Mouse (Mus musculus): ENCODE measurements around the gene G0s2. TPM values are rescaled to one million over a fixed set of nuclear protein-coding genes. Genes with fewer than 3 reads are reported as not detected.
A peak's percentile ranks its signal among the peaks of the same experiment; 100 is the strongest.

The G0s2 gene
- total RNA-seq, 2 experiments from 2014 or later, result 6.0 to 7.3 TPM

GRCm38 (mm10) chr1:193242863-193243262 is 30.2 kb downstream of the G0s2 start:
- no peak for TF ChIP-seq CTCF (IDR thresholded peaks at IDR 0.05)
- no peak for DNase-seq (ENCODE audit: extremely low spot score in 1 of 2, low spot score in 2 of 2)
- Histone ChIP-seq H3K4me3 (no peak overlapping the region), H3K27ac (0 out of 2 replicates have a peak overlapping the region, but pooled peaks have one; percentile 11)
- intact Hi-C loops (cut with DNase I), result no loop called here

GRCm38 (mm10) chr1:193242238-193242637 is 30.8 kb downstream of the G0s2 start:
- DNase-seq (ENCODE audit: extremely low spot score in 1 of 2, low spot score in 2 of 2), result peak; percentile 70 to 82
- H3K27ac ChIP-seq, result no peak overlapping the region
- intact Hi-C loops (cut with DNase I), result no loop called here
- H3K4me3 ChIP-seq, result no peak overlapping the region
- TF ChIP-seq CTCF (IDR thresholded peaks at IDR 0.05), result no peak; the same call in 1 of the 2 replicates

GRCm38 (mm10) chr1:193241436-193241835 is 31.6 kb downstream of the G0s2 start:
- Histone ChIP-seq H3K27ac (no peak overlapping the region), H3K4me3 (no peak overlapping the region)
- intact Hi-C loops (cut with DNase I), result no loop called here
- TF ChIP-seq CTCF (IDR thresholded peaks at IDR 0.05), result no peak
- DNase-seq (ENCODE audit: extremely low spot score in 1 of 2, low spot score in 2 of 2), result no peak

DNA sequence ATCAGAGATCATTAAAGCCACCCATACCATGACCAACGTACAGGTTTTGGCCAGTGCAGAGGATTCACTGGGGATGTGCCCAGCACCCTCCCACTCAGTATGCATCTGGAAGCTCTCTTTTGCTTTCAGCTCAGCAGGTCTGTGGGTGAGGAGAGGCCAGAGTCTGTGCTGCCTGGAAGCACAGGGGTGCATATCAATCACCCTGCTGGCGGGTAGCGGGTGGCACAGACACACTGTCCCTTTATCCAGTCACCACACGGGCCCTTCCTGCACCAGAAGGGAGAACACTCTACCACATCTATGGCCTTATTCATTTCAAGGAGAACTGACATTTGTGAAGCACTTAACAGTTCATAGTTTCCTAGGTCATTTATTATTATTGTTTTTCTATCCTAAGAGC is 34.6 kb downstream of the G0s2 start:
- H3K4me3 ChIP-seq, result no peak overlapping the region
- peak in 1 of 2 experiments; percentile 29 for DNase-seq (ENCODE audit: extremely low spot score in 1 of 2, low spot score in 2 of 2)
- H3K27ac ChIP-seq, result no peak overlapping the region; the same call in 1 of the 2 replicates
- TF ChIP-seq CTCF (IDR thresholded peaks at IDR 0.05), result peak; percentile 5
- intact Hi-C loops (cut with DNase I), result no loop called here

DNA sequence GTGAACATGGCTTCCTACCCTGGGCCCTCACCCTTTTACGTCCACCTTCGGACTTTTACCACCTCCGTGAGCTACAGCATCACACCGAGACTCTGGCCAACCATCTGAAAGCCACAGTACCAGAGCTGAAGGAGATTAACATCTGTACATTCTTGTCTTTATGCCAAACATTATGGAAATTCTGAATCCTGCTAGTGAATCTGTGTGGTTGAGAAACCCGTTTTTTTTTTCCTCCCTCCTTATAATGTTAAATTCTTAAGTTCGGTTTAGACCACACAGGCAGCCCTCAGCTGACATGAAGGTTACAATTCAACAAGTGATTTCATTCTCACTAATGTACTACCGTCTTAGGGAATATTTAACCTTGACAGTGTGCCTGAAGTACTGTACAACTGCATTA is 38.1 kb downstream of the G0s2 start:
- intact Hi-C loops (cut with DNase I), result no loop called here
- TF ChIP-seq CTCF (IDR thresholded peaks at IDR 0.05), result no peak
- Histone ChIP-seq H3K27ac (no peak overlapping the region), H3K4me3 (no peak overlapping the region)
- no peak for DNase-seq (ENCODE audit: extremely low spot score in 1 of 2, low spot score in 2 of 2)

GRCm38 (mm10) chr1:193234130-193234645 is 38.8 kb downstream of the G0s2 start:
- no peak overlapping the region for H3K27ac ChIP-seq
- no peak for TF ChIP-seq CTCF (IDR thresholded peaks at IDR 0.05)
- intact Hi-C loops (cut with DNase I), result no loop called here
- DNase-seq (ENCODE audit: extremely low spot score in 1 of 2, low spot score in 2 of 2), result no peak
- H3K4me3 ChIP-seq, result no peak overlapping the region

- Histone ChIP-seq H3K4me3 (no peak overlapping the region), H3K27ac (no peak overlapping the region)
- no peak for DNase-seq (ENCODE audit: extremely low spot score in 1 of 2, low spot score in 2 of 2)
- intact Hi-C loops (cut with DNase I), result no loop called here
- no peak for TF ChIP-seq CTCF (IDR thresholded peaks at IDR 0.05)
Measured at GRCm38 (mm10) chr1:193232732-193233131, 40.3 kb downstream of the G0s2 start.

DNA sequence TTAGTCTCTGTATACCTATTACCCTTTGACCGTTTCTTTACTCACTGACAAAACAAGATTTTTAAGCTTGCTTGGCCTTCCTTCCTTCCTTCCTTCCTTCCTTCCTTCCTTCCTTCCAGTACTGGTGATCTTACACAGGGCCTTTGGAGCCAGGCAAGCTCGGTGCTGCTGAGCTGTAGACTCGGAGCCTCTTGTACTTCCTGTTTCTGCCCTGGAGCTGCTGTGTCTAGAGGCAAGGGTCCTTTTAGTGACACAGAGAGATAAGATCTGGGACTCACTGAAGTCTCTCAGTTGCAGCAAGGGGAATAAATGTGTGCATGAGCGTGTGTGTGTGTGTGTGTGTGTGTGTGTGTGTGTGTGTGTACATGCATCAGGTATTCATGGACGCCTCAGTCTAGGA is 42.1 kb downstream of the G0s2 start:
- Histone ChIP-seq H3K4me3 (no peak overlapping the region), H3K27ac (no peak overlapping the region)
- intact Hi-C loops (cut with DNase I), result no loop called here
- no peak for TF ChIP-seq CTCF (IDR thresholded peaks at IDR 0.05)
- DNase-seq (ENCODE audit: extremely low spot score in 1 of 2, low spot score in 2 of 2), result no peak

DNA sequence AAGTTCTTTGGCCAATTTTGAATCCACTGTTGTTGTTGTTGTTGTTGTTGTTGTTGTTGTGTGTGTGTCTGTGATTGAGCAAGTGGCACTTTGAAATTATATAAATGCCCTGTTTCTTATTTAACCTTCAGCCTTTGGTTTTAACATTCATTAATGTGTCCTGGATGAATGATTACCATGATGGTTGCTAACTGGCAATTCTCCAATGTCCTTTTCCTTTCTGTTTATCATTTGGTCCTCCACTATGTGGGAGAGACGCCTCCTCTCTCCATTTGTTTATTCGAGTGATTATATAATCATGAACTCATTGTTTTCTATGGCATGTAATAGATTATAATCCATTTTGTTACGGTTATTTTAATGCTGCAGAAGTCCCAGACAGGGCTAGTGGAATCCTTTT is 42.5 kb downstream of the G0s2 start:
- intact Hi-C loops (cut with DNase I), result no loop called here
- TF ChIP-seq CTCF (IDR thresholded peaks at IDR 0.05), result no peak
- Histone ChIP-seq H3K27ac (no peak overlapping the region), H3K4me3 (no peak overlapping the region)
- no peak for DNase-seq (ENCODE audit: extremely low spot score in 1 of 2, low spot score in 2 of 2)

DNA sequence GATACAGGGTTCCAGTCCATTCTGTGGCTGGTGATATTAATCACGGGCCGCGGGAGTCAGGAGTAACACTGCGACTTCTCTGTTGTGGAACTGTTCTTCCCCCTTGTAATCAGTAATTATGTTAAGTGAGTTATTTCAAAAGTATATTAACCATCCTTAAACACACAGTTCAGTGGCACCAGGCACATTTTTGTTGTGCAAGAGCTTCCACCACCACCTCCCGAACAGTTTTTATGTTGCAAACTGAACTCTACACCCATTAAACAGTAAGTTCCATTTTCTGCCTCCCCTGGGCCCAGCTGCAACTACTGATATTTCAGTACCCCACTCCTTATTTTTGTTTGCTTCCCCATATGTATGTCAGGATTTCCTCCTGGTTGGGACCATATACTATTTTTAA is 43.4 kb downstream of the G0s2 start:
- no peak overlapping the region for H3K27ac ChIP-seq
- no peak overlapping the region for H3K4me3 ChIP-seq
- intact Hi-C loops (cut with DNase I), result no loop called here
- DNase-seq (ENCODE audit: extremely low spot score in 1 of 2, low spot score in 2 of 2), result no peak
- TF ChIP-seq CTCF (IDR thresholded peaks at IDR 0.05), result no peak

DNA sequence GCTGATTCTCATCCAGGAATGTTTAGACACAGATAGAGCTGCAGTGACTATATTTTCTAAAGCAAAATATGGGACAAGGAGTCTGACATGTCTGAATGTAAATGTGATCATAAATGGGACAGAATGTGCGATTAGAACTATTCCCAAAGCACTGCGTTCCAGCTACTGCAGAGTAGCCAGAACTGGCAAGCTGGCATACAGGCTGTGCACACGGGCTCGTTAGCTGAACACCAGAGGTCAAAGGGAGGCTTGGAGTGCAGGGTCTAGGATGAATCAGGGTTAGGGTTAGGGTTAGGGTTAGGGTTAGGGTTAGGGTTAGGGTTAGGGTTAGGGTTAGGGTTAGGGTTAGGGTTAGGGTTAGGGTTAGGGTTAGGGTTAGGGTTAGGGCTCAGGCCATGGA is 45.5 kb downstream of the G0s2 start:
- no peak for TF ChIP-seq CTCF (IDR thresholded peaks at IDR 0.05)
- DNase-seq (ENCODE audit: extremely low spot score in 1 of 2, low spot score in 2 of 2), result no peak
- intact Hi-C loops (cut with DNase I), result no loop called here
- 0 out of 2 replicates have a peak overlapping the region, but pooled peaks have one; percentile 30 for H3K27ac ChIP-seq
- no peak overlapping the region for H3K4me3 ChIP-seq

GRCm38 (mm10) chr1:193226724-193227522 is 46.1 kb downstream of the G0s2 start:
- DNase-seq (ENCODE audit: extremely low spot score in 1 of 2, low spot score in 2 of 2), result no peak
- Histone ChIP-seq H3K27ac (peak overlapping the region; percentile 32), H3K4me3 (no peak overlapping the region)
- TF ChIP-seq CTCF (IDR thresholded peaks at IDR 0.05), result no peak
- intact Hi-C loops (cut with DNase I), result no loop called here

- TF ChIP-seq CTCF (IDR thresholded peaks at IDR 0.05), result no peak
- 0 out of 2 replicates have a peak overlapping the region, but pooled peaks have one; percentile 32 for H3K27ac ChIP-seq
- no peak overlapping the region for H3K4me3 ChIP-seq
- no peak for DNase-seq (ENCODE audit: extremely low spot score in 1 of 2, low spot score in 2 of 2)
- intact Hi-C loops (cut with DNase I), result no loop called here
Measured at GRCm38 (mm10) chr1:193226114-193226513, 46.9 kb downstream of the G0s2 start.
